Mouse (Mus musculus): Measurements from ENCODE around the gene Pank4.

- TF ChIP-seq TCF12 (IDR thresholded peaks at IDR 0.05; ENCODE audit: insufficient read depth, poor library complexity, severe bottlenecking) = no peak
- TF ChIP-seq POLR2A (IDR thresholded peaks at IDR 0.05; ENCODE audit: insufficient read length, low read depth) = no peak
- no peak for TF ChIP-seq MAX (IDR thresholded peaks at IDR 0.05; ENCODE audit: low read depth)
- TF ChIP-seq MYOD1 (IDR thresholded peaks at IDR 0.05; ENCODE audit: control insufficient read depth in 1 of 3, insufficient read length in 2 of 3, low read depth in 2 of 3) = no peak
- TF ChIP-seq CEBPB (IDR thresholded peaks at IDR 0.05; ENCODE audit: insufficient read depth, poor library complexity, severe bottlenecking) = no peak
Measured at GRCm38 (mm10) chr4:154996572-154997154, 32.7 kb downstream of the Pank4 start.
